Mouse (Mus musculus) kidney, postnatal 10 days (tissue): ENCODE results near the gene Slc22a8.

Experiments
- DNase-seq: peaks from one replicate; pipeline ENCODE4 v3.0.0; 2021; ENCODE audit warnings: mixed read lengths

Gene Slc22a8

GRCm38 (mm10) chr19:8601922-8602321 is 10.9 kb downstream of the Slc22a8 start:
- DNase-seq: no peak

DNA sequence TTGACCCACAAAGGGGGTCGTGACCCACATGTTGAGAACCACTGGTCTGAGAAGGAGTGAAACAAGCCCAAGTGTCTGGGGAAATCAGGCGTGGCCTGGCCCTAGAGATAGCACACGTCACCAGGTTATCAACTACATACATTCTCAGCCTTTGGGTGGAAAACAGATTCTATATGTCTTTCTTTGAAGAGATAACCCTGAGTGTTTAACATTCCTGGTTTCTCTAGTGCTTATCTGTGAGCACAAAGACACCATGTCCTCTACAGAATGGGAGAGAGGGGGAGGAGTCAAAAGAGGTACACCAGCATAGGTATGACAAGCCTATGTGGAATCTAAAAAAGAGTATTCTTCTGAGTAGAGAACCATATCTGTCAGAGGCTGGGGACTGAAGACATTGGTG is 11.9 kb downstream of the Slc22a8 start:
- DNase-seq: no peak

DNA sequence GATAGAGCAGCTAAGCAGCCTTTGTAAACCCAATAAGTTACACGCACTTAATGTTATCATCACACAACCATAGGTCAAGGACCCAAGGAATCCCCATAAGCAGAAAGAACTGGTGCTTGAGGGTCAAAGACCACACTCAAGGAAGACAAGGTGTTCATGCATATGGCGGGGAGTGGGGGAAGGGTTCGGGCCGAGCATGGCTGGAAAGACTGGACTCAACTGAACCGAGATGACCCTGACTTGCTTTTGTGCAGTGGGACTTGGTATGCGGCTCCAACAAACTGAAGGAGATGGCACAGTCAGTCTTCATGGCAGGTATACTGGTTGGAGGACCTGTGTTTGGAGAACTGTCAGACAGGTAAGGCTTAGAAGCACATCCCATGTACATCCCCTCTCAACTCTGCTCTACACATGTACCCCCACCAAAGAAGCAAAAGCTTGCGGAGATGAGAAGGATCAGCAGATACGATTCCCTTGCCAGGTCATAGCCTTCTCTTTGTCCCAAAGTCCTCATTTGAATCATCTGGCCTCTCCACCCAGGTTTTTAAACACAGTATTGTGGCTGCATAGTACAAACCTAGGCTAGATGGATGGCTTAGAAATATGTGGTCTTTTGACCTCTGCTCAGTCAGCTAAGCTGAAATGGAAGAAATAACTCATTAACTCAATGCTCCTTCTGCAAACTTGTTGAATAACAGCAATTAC is 13.6 kb downstream of the Slc22a8 start:
- peak; percentile 21 for DNase-seq

GRCm38 (mm10) chr19:8605241-8605558 is 14.1 kb downstream of the Slc22a8 start:
- peak; percentile 75 for DNase-seq

- peak; percentile 17 for DNase-seq
These were observed 20.5 kb downstream of the Slc22a8 start for GRCm38 (mm10) chr19:8611358-8612123.

- DNase-seq: peak; percentile 22
These were observed 22.1 kb downstream of the Slc22a8 start for GRCm38 (mm10) chr19:8613111-8613510.

DNA sequence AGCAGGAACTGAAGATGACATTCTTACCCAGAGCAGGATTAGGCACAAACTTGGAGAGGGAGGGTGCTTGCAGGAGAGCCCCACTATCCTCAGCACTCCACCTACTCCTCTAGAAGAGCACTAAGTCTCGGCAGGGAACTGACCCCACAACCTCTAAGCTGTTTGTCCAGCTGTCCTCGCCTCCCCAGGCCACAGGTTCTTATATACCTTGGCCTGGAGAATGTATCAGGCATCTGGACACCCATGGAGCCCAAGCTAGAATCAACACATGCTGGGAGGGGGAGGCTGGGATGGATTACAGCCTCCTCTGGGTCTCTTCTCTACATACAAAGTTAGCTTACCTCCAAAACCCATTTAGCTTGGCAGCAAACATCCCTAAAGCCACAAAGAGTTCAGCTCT is 23.3 kb downstream of the Slc22a8 start:
- no peak for DNase-seq

DNA sequence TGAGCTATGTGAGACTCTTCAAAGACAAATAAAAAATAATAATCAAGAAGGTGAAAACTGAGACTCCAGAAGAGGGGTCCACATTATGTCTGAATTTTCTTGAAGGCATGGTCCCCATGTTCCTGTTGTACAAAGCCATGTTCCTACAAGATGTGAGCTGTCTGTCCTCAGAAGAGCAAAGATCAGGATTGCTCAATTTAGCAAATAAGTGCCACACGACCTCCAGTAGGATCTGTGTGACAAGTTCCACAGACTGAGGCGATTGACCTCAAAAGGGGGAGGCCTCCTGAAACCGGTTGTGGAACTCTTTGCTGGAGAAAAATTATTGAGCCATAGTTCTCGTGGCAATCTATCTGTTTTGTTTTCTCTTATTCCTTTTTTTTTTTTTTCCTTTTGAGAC is 25.3 kb downstream of the Slc22a8 start:
- DNase-seq: no peak

- DNase-seq: peak; percentile 28
These were observed 26.9 kb downstream of the Slc22a8 start, which contains the start of gene Slc22a6 for GRCm38 (mm10) chr19:8617904-8618303. Slc22a6 (plus strand) TSS chr19:8618039.

DNA sequence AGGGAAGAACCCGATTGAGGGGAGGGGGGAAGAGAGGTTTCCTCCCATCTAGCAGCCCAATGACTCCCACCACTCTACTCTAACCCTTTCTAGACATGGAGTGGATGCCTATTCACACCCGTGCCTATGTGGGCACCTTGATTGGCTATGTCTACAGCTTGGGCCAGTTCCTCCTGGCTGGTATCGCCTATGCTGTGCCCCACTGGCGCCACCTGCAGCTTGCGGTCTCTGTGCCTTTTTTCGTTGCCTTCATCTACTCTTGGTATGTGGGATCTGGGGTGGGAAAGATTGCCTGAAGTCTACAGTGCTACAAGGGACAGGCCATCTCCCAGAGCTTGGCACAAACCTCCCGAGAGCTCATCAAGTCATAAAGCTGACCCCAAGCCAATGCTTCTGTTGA is 30.0 kb downstream of the Slc22a8 start:
- peak; percentile 18 for DNase-seq

- peak; percentile 23 for DNase-seq
These were observed 39.2 kb downstream of the Slc22a8 start for GRCm38 (mm10) chr19:8630249-8630648.

DNA sequence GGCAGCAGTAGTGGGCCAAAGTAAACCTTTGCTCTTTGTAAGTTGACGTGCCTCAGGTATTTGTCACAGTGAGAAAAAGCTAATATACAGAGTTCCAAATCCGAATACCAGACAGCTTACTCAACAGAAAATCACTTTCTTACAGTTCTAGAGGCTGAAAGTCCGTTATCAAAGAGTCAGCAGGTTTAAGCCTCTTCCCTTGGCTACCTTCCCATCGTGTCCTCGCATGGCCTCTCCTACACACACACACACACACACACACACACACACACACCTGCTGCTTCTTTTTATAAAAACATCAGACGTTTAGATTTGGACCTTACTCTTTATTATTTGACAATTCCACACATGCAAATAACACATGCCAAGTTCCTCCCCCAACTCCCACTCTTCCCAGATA is 39.8 kb downstream of the Slc22a8 start:
- DNase-seq: peak; percentile 54

GRCm38 (mm10) chr19:8632029-8632428 is 41.0 kb downstream of the Slc22a8 start:
- no peak for DNase-seq

DNA sequence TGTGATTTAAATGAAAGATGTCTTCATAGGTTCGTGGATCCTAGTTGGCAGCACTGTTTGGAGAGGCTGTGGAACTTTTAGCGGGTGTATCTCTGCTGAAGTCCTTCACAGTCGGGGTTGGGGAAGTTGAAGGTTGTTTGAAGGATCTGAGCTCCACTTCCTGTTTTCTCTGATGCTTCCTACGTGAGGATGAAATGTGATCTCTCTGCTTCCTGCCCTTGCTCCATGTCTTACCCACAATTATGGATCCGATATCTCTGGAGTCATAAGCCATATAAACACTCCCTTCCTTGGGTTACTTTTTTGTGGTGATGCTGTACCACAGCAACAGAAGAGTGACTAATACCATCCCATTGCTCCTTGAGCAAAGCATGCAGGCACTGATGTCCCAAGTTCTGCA is 51.0 kb downstream of the Slc22a8 start:
- no peak for DNase-seq

DNA sequence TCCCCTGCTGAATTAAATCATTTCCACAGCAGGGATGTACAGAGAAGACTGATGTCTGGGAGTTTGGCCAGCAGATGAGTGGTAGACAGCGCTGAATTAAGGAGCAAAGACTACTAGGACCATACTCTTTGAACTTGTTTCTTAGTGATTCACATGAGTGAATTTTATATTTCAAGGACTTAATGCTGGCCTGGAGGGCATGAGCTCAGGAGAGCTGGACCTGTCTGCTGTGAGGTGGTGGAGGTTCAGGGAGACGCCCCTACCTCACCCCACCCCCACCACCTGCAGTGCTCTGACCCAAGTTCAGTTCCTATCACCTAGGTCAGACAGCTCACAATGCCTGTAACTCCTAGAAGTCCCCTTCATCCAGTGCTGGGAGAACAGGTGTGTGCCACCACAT is 55.3 kb downstream of the Slc22a8 start:
- no peak for DNase-seq

GRCm38 (mm10) chr19:8655833-8656232 is 64.8 kb downstream of the Slc22a8 start:
- DNase-seq: peak; percentile 47

DNA sequence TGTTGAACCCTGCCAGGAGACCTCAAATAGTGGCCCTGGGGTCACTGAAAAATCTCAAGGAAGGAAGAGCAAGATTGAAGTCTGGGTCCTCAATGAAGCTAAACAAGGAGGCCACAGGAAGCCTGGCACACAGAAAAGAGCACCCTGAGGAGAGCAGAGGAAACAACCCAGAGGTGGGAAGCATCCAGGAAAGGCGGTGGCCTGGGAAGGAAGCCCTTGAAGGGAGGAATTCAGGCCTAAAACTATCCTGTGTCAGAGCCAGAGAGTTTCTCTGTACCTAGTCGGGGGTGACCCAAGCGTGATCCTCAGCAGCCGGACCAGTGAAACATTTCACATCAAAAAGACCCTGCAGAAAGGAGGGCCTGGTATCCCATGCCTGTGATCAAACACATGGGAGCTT is 65.3 kb downstream of the Slc22a8 start:
- DNase-seq: peak; percentile 31
